Mouse (Mus musculus): ENCODE results near the gene Gm10720. TPM values are rescaled to one million over a fixed set of nuclear protein-coding genes. Genes with fewer than 3 reads are reported as not detected.
A peak's percentile ranks its signal among the peaks of the same experiment; 100 is the strongest.
"Not testable (repeated sequence)": the region's sequence is repeated elsewhere in the genome, so short reads cannot be mapped to it uniquely, and the experiment has no call there.

The Gm10720 gene
- polyA plus RNA-seq, 2 experiments = not detected

- not testable (repeated sequence) for H3K9me3 ChIP-seq (ENCODE audit: control insufficient read depth, low read length); H3K4me2 ChIP-seq (ENCODE audit: low read depth); H3K36me3 ChIP-seq (replicated peaks; ENCODE audit: control insufficient read depth, insufficient read depth, low read depth); H3K27ac ChIP-seq; H3K4me1 ChIP-seq (replicated peaks; ENCODE audit: control insufficient read depth in 2 of 2, insufficient read depth in 2 of 2, low read length in 1 of 2); H3K9ac ChIP-seq (replicated peaks); H3K4me3 ChIP-seq (ENCODE audit: insufficient read depth in 1 of 2, low read depth in 2 of 2, low read length in 2 of 2); H3K27me3 ChIP-seq (ENCODE audit: control insufficient read depth, insufficient read depth, low read length)
- ATAC-seq (ENCODE audit: insufficient read depth) = 0 out of 2 replicates have a peak, but pooled peaks have one; percentile 32
- DNase-seq (ENCODE audit: low read depth in 3 of 3, low spot score in 3 of 3) = peak in 2 of 3 experiments; percentile 17 to 28
- 63% methylated on average over 7 of the region's 9 CpGs for WGBS (ENCODE audit: insufficient replicate concordance)
These were observed 8.2 kb upstream of the Gm10720 start for GRCm38 (mm10) chr9:3007272-3007671.

DNA sequence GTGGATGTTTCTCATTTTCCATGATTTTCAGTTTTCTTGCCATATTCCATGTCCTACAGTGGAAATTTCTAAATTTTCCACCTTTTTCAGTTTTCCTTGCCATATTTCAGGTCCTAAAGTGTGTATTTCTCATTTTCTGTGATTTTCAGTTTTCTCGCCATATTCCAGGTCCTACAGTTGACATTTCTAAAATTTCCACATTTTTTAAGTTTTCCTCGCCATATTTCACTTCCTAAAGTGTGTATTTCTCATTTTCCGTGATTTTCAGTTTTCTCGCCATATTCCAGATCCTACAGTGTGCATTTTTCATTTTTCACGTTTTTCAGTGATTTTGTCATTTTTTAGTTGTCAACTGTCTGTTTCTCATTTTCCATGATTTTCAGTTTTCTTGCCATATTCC, 6.1 kb upstream of the Gm10720 start:
- not testable (repeated sequence) for ATAC-seq (ENCODE audit: insufficient read depth); H3K4me1 ChIP-seq (replicated peaks; ENCODE audit: control insufficient read depth in 2 of 2, insufficient read depth in 2 of 2, low read length in 1 of 2)
- WGBS (ENCODE audit: insufficient replicate concordance) = no CpG with 5 or more reads among the region's 5 CpGs

GRCm38 (mm10) chr9:3012054-3012621, 3.3 kb upstream of the Gm10720 start:
- H3K9me3 ChIP-seq (ENCODE audit: control insufficient read depth, low read length); H3K27me3 ChIP-seq (ENCODE audit: control insufficient read depth, insufficient read depth, low read length); H3K4me1 ChIP-seq (replicated peaks; ENCODE audit: control insufficient read depth in 2 of 2, insufficient read depth in 2 of 2, low read length in 1 of 2); ATAC-seq (ENCODE audit: insufficient read depth); H3K4me2 ChIP-seq (ENCODE audit: low read depth); H3K27ac ChIP-seq; H3K4me3 ChIP-seq (ENCODE audit: insufficient read depth in 1 of 2, low read depth in 2 of 2, low read length in 2 of 2); DNase-seq (ENCODE audit: low read depth in 3 of 3, low spot score in 3 of 3); H3K9ac ChIP-seq (replicated peaks); H3K36me3 ChIP-seq (replicated peaks; ENCODE audit: control insufficient read depth, insufficient read depth, low read depth): not testable (repeated sequence)
- WGBS (ENCODE audit: insufficient replicate concordance) = 65% methylated on average over 2 of the region's 7 CpGs

More for the DNA sequence above, 6.1 kb upstream of the Gm10720 start:
- H3K36me3 ChIP-seq (replicated peaks; ENCODE audit: control insufficient read depth, insufficient read depth, low read depth); H3K4me3 ChIP-seq (ENCODE audit: insufficient read depth in 1 of 2, low read depth in 2 of 2, low read length in 2 of 2); H3K27me3 ChIP-seq (ENCODE audit: control insufficient read depth, insufficient read depth, low read length); DNase-seq (ENCODE audit: low read depth in 3 of 3, low spot score in 3 of 3); H3K27ac ChIP-seq; H3K9me3 ChIP-seq (ENCODE audit: control insufficient read depth, low read length); H3K9ac ChIP-seq (replicated peaks); H3K4me2 ChIP-seq (ENCODE audit: low read depth): not testable (repeated sequence)

GRCm38 (mm10) chr9:3012733-3013279, 2.6 kb upstream of the Gm10720 start, which contains the start of gene Gm10721:
Gene Gm10721 (plus strand): TSS chr9:3013140.
- H3K4me2 ChIP-seq (ENCODE audit: low read depth); H3K4me1 ChIP-seq (replicated peaks; ENCODE audit: control insufficient read depth in 2 of 2, insufficient read depth in 2 of 2, low read length in 1 of 2); H3K4me3 ChIP-seq (ENCODE audit: insufficient read depth in 1 of 2, low read depth in 2 of 2, low read length in 2 of 2); H3K9me3 ChIP-seq (ENCODE audit: control insufficient read depth, low read length); H3K36me3 ChIP-seq (replicated peaks; ENCODE audit: control insufficient read depth, insufficient read depth, low read depth); H3K9ac ChIP-seq (replicated peaks); H3K27ac ChIP-seq; H3K27me3 ChIP-seq (ENCODE audit: control insufficient read depth, insufficient read depth, low read length); DNase-seq (ENCODE audit: low read depth in 3 of 3, low spot score in 3 of 3): not testable (repeated sequence)
- WGBS (ENCODE audit: insufficient replicate concordance) = no CpG with 5 or more reads among the region's 11 CpGs
- ATAC-seq (ENCODE audit: insufficient read depth) = peak; percentile 39

- not testable (repeated sequence) for H3K9me3 ChIP-seq (ENCODE audit: control insufficient read depth, low read length); H3K27ac ChIP-seq; H3K36me3 ChIP-seq (replicated peaks; ENCODE audit: control insufficient read depth, insufficient read depth, low read depth); H3K4me2 ChIP-seq (ENCODE audit: low read depth); ATAC-seq (ENCODE audit: insufficient read depth); DNase-seq (ENCODE audit: low read depth in 3 of 3, low spot score in 3 of 3); H3K27me3 ChIP-seq (ENCODE audit: control insufficient read depth, insufficient read depth, low read length); H3K4me1 ChIP-seq (replicated peaks; ENCODE audit: control insufficient read depth in 2 of 2, insufficient read depth in 2 of 2, low read length in 1 of 2); H3K4me3 ChIP-seq (ENCODE audit: insufficient read depth in 1 of 2, low read depth in 2 of 2, low read length in 2 of 2); H3K9ac ChIP-seq (replicated peaks)
- 47% methylated on average over 4 of the region's 6 CpGs for WGBS (ENCODE audit: insufficient replicate concordance)
These were observed 442 bp downstream of the Gm10720 start for GRCm38 (mm10) chr9:3015896-3016295.

DNA sequence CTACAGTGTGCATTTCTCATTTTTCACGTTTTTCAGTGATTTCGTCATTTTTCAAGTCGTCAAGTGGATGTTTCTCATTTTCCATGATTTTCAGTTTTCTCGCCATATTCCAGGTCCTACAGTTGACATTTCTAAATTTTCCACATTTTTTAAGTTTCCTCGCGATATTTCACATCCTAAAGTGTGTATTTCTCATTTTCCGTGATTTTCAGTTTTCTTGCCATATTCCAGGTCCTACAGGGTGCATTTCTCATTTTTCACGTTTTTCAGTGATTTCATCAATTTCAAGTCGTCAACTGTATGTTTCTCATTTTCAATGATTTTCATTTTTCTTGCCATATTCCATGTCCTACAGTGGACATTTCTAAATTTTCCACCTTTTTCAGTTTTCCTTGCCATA, 1.7 kb downstream of the Gm10720 start, which contains the start of gene Gm10719:
Gene Gm10719, plus strand, starts transcription at position 301 of the 400 bp plus-strand sequence.
- not testable (repeated sequence) for H3K4me2 ChIP-seq (ENCODE audit: low read depth); H3K4me1 ChIP-seq (replicated peaks; ENCODE audit: control insufficient read depth in 2 of 2, insufficient read depth in 2 of 2, low read length in 1 of 2); H3K9ac ChIP-seq (replicated peaks); ATAC-seq (ENCODE audit: insufficient read depth); H3K27me3 ChIP-seq (ENCODE audit: control insufficient read depth, insufficient read depth, low read length); H3K27ac ChIP-seq; H3K9me3 ChIP-seq (ENCODE audit: control insufficient read depth, low read length); H3K4me3 ChIP-seq (ENCODE audit: insufficient read depth in 1 of 2, low read depth in 2 of 2, low read length in 2 of 2); H3K36me3 ChIP-seq (replicated peaks; ENCODE audit: control insufficient read depth, insufficient read depth, low read depth); DNase-seq (ENCODE audit: low read depth in 3 of 3, low spot score in 3 of 3)
- no CpG with 5 or more reads among the region's 9 CpGs for WGBS (ENCODE audit: insufficient replicate concordance)

DNA sequence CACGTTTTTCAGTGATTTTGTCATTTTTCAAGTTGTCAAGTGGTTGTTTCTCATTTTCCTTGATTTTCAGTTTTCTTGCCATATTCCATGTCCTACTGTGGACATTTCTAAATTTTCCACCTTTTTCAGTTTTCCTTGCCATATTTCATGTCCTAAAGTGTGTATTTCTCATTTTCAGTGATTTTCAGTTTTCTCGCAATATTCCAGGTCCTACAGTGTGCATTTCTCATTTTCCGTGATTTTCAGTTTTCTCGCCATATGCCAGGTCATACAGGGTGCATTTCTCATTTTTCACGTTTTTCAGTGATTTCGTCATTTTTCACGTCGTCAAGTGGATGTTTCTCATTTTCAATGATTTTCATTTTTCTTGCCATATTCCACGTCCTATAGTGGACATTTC, 3.5 kb downstream of the Gm10720 start:
- H3K27me3 ChIP-seq (ENCODE audit: control insufficient read depth, insufficient read depth, low read length) = not testable (repeated sequence)

More for the DNA sequence above, 3.5 kb downstream of the Gm10720 start:
- H3K9me3 ChIP-seq (ENCODE audit: control insufficient read depth, low read length); H3K36me3 ChIP-seq (replicated peaks; ENCODE audit: control insufficient read depth, insufficient read depth, low read depth); DNase-seq (ENCODE audit: low read depth in 3 of 3, low spot score in 3 of 3); H3K9ac ChIP-seq (replicated peaks); H3K27ac ChIP-seq; ATAC-seq (ENCODE audit: insufficient read depth); H3K4me2 ChIP-seq (ENCODE audit: low read depth); H3K4me3 ChIP-seq (ENCODE audit: insufficient read depth in 1 of 2, low read depth in 2 of 2, low read length in 2 of 2); H3K4me1 ChIP-seq (replicated peaks; ENCODE audit: control insufficient read depth in 2 of 2, insufficient read depth in 2 of 2, low read length in 1 of 2): not testable (repeated sequence)
- WGBS (ENCODE audit: insufficient replicate concordance) = 57% methylated on average over 9 of the region's 9 CpGs

Measured in liver, embryonic 14.5 days (tissue).